Comparison of ENCODE assay signal across 8 mouse cellular contexts in genomic region chr13:48497693-48498221, GRCm38 (mm10). TPM values are rescaled to one million over a fixed set of nuclear protein-coding genes. Genes with fewer than 3 reads are reported as not detected.
A peak's percentile ranks its signal among the peaks of the same experiment; 100 is the strongest.
DNase-seq lines count a peak whose midpoint lies in the region; ATAC-seq and TF ChIP-seq lines count a peak whose summit lies in the region.

No protein-coding gene starts in this region.

- no peak overlapping the region for H3K9ac ChIP-seq in forebrain, embryonic 12.5 days
- no peak overlapping the region for H3K9ac ChIP-seq in liver, postnatal 0 days (replicated peaks)

- H3K4me1 ChIP-seq in forebrain, embryonic 12.5 days = peaks cover 12% of the 10 kb centered on the region
- H3K4me1 ChIP-seq in liver, postnatal 0 days (ENCODE audit: insufficient read depth) = no peaks in the 10 kb centered on the region

- H3K4me3 ChIP-seq in forebrain, embryonic 12.5 days (replicated peaks) = peak overlapping the region; percentile 41
- no peak overlapping the region for H3K4me3 ChIP-seq in liver, postnatal 0 days (ENCODE audit: low read depth, low read length)

- WGBS in forebrain, embryonic 12.5 days = 4% methylated on average over 15 of the region's 15 CpGs
- 66% methylated on average over 15 of the region's 15 CpGs for WGBS in liver, postnatal 0 days (ENCODE audit: insufficient replicate concordance)

- peaks cover 20% of the 10 kb centered on the region for H3K36me3 ChIP-seq in forebrain, embryonic 12.5 days (replicated peaks)
- H3K36me3 ChIP-seq in liver, postnatal 0 days (replicated peaks; ENCODE audit: insufficient read depth, low read length) = peaks cover 25% of the 10 kb centered on the region

- intact Hi-C loops in heart, postnatal 36 days (cut with DNase I) = no loop called here

- TF ChIP-seq EP300 in liver, postnatal 0 days (IDR thresholded peaks at IDR 0.05; ENCODE audit: low read depth) = no peak

- H3K9me3 ChIP-seq in forebrain, embryonic 12.5 days = peaks cover 7% of the 10 kb centered on the region; the same call in 1 of the 2 replicates
- H3K9me3 ChIP-seq in liver, postnatal 0 days (ENCODE audit: low read length) = peaks cover 8% of the 10 kb centered on the region; the same call in 1 of the 2 replicates

- peak; percentile 63 for TF ChIP-seq CTCF in liver, postnatal 0 days (IDR thresholded peaks at IDR 0.05; ENCODE audit: low read depth)

- H3K4me2 ChIP-seq in forebrain, embryonic 12.5 days = peak overlapping the region; percentile 52
- H3K4me2 ChIP-seq in liver, postnatal 0 days (ENCODE audit: low read depth, low read length) = no peak overlapping the region

- H3K27me3 ChIP-seq in forebrain, embryonic 12.5 days = no peaks in the 10 kb centered on the region
- no peaks in the 10 kb centered on the region for H3K27me3 ChIP-seq in liver, postnatal 0 days (ENCODE audit: insufficient read depth, low read length)

- DNase-seq in Muller cell, postnatal 12 days (ENCODE audit: inconsistent ontology term) = peak; percentile 38
- DNase-seq in c-Kit-positive CD71-positive TER-119-positive erythroid progenitor cells, embryonic 14.5 days (ENCODE audit: low spot score) = peak; percentile 26
- peak; percentile 55 to 58 for DNase-seq in heart, postnatal 36 days
- DNase-seq in layer of hippocampus, adult 11-12 months (ENCODE audit: low spot score) = peak; percentile 81
- DNase-seq in liver, postnatal 0 days = peak; percentile 46
- peak; percentile 7 for DNase-seq in yolk sac, embryonic 10.5 days (ENCODE audit: low spot score)

- ATAC-seq in forebrain, embryonic 12.5 days (ENCODE audit: low FRiP score) = peak; percentile 99
- no peak for ATAC-seq in liver, postnatal 0 days
- 0 out of 2 replicates have a peak, but pooled peaks have one; percentile 30 for ATAC-seq in neutrophil, adult 5-6 weeks (ENCODE audit: extremely low read depth, insufficient number of reproducible peaks, low FRiP score, poor library complexity, severe bottlenecking)

- no peak overlapping the region for H3K27ac ChIP-seq in forebrain, embryonic 12.5 days
- H3K27ac ChIP-seq in liver, postnatal 0 days (ENCODE audit: low read depth) = no peak overlapping the region

RNA-seq across cellular contexts. Expression of gene Zfp169, which starts 15.5 kb away (rescaled TPM):
- 5.7 and 7.0 TPM in 2 replicates for polyA plus RNA-seq in forebrain, embryonic 12.5 days (2016; fragmentation: Nextera tagmentation; extraction: Ambion mirVana)
- 1 to 10 TPM; 3.7 to 4.9 TPM for total RNA-seq in heart, postnatal 36 days (2021)
- polyA plus RNA-seq in liver, postnatal 0 days (2015; fragmentation: Nextera tagmentation; extraction: Ambion mirVana) = 0.56 and 0.59 TPM in 2 replicates
- total RNA-seq in neutrophil, adult 5-6 weeks (2017) = 26.3 and 27.5 TPM in 2 replicates

RNA-seq across cellular contexts. Expression of gene A830005F24Rik, which starts 15.6 kb away (rescaled TPM):
- 2.9 TPM in 2 replicates for polyA plus RNA-seq in forebrain, embryonic 12.5 days (2016; fragmentation: Nextera tagmentation; extraction: Ambion mirVana)
- not detected for total RNA-seq in heart, postnatal 36 days (2021)
- 0.14 and 0.19 TPM in 2 replicates for polyA plus RNA-seq in liver, postnatal 0 days (2015; fragmentation: Nextera tagmentation; extraction: Ambion mirVana)
- 0.93 TPM in 1 of 2 replicates, not detected in the other for total RNA-seq in neutrophil, adult 5-6 weeks (2017)

Comparison
In these comparisons a context has a peak if more than half of its experiments do, and no peak if none do; other contexts are left out.
1. DNase-seq: peak in every context shown above with its lines; median percentile 81 in layer of hippocampus, adult 11-12 months; 56 in heart, postnatal 36 days; 46 in liver, postnatal 0 days; 38 in Muller cell, postnatal 12 days; 26 in c-Kit-positive CD71-positive TER-119-positive erythroid progenitor cells, embryonic 14.5 days; 7 in yolk sac, embryonic 10.5 days.